Mouse (Mus musculus) thymus, adult 18-20 months (tissue): ENCODE results near the gene C530008M17Rik.

ENCODE experiments used
- DNase-seq, 2 experiments: peaks; one replicate each; pipeline ENCODE4 v3.0.0; 2022; ENCODE audit warnings: mixed read lengths in 2 of 2

C530008M17Rik gene

DNA sequence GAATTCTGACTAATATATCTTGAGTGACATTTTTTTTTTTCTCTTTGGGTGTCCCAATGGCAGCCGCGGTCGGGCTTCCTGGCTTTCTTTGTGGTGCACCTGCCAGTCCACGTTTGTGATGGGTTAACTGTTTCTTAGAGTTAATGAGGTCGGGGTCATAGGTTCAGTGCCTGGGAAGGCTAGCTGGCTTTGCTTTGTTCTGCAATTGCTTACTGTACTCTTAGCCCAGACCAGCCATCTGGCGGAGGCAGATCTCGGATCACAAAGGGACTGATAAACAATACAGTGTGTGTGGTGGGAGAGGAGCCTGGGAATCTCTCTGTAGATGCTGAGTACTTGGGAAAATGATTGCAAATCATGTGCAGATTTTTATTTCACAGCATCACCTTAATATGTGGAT lies 9.1 kb downstream of the C530008M17Rik start:
- DNase-seq: no peak

DNA sequence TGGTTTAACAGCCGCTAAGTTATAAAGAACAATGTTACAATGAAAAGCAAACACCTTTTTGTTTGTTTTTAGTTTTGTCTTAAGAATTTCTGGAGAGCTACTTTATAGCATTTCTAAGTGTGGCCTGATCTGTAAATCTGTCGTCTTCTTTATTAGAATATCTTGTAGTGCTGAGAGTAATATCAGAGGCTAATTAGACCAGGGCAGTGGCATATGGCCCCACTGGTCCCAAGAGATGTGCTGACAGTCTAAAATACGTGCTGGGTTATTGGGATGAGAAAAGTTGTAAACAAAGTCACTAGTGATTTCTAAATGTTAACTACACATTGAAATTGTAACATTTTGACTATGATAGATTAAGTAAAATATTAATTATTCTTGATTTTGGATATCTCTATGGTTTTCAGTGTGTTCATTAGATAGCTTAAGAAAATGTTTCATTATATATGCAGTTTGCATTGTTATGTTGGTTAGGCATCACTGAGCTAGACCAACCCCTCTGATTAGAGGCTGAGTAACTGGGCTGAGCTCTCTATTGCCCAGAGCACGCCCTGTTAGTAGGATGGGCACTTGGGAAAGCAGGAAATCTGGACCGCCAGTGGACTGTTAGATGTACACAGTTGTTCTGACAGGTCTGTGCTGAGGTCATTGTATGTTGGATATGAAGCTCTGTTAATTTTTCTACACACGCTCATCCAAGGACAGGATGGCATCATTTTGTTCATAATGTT lies 9.9 kb downstream of the C530008M17Rik start:
- no peak for DNase-seq

GRCm38 (mm10) chr5:76668118-76668517 lies 11.8 kb downstream of the C530008M17Rik start:
- no peak for DNase-seq

GRCm38 (mm10) chr5:76668547-76668946 lies 12.2 kb downstream of the C530008M17Rik start:
- no peak for DNase-seq

- no peak for DNase-seq
These were observed 13.9 kb downstream of the C530008M17Rik start for GRCm38 (mm10) chr5:76670183-76670582.

DNA sequence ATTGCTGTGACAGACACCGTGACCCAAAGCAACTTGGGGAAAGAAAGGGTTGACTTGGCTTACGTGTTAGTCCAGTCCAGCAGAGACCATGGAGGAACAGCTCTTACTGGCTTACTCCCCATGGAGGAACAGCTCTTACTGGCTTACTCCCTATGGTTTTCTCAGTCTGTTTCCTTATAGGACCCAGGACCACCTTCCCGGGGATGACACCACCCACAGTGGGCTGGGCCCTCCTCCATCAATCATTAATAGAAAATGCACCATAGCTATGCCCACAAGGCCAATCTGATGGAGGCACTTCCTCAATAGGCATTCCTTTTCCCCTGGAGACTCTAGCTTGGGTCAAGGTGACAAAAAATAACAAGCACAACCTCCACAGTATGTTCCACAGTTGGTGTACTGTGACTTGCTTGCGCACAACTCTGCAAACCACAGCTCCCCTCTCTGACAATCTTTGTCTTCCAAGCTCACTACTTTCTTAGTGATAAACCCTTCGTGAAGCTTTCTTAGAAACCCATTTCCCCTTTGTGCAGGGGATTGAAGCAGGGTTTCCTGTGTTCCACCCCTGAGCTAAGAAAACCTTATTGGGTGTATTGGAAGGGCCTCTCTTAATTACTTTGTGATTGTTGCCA lies 17.8 kb downstream of the C530008M17Rik start:
- no peak for DNase-seq

- no peak for DNase-seq
These were observed 19.1 kb downstream of the C530008M17Rik start for GRCm38 (mm10) chr5:76675369-76675768.

GRCm38 (mm10) chr5:76680959-76681358 lies 24.6 kb downstream of the C530008M17Rik start:
- DNase-seq: no peak

DNA sequence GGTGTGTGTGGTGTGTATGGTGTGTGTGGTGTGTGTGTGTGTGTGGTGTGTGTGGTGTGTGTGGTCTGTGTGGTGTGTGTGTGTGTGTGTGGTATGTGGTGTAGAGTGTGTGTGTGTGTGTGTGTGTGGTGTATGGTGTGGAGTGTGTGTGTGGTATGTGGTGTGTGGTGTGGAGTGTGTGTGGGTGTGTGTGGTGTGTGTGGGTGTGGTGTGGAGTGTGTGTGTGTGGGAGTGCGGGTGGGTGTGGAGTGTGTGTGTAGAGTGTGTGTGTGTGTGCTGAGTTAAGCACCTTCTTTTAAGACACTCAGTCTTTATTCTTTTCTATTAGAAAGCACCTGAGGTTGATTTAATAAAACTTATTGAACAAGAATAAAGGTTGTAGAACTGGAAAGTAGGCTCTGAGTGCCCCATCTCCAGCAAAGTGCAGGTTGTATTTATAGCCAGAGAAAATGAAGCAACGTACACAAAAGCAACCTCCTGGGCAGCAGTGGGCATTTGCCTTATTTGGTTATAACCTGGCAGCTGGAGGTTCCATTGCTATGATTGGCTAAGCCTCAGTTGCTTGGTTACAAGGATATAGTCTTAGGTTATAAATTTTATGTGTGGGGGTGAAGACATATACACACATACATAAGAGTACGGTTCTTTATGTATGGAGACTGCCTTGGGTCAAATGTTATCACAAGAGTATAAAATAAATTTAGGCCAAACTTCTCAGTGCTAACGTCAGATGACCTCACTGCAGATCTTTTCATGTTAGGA lies 25.8 kb downstream of the C530008M17Rik start:
- DNase-seq: no peak

DNA sequence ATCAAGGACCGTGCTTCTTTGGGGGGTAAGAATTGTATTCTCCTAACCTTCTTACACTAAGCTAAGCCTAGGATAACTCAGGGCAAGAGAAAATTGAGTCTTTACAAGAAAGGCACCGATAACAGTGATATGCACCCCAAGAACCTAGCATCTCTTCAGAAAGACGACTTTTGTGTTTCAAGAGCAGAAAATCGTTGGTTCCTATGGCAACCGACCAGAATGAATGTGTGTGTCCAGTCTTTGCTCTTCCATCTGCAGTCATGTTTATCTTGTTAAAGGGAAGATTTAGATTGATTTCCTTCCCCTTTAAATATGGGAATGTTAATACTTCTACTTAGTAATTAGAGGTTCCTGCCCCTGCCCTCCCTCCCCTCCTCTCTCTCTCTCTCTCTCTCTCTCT lies 27.1 kb downstream of the C530008M17Rik start:
- DNase-seq: no peak

DNA sequence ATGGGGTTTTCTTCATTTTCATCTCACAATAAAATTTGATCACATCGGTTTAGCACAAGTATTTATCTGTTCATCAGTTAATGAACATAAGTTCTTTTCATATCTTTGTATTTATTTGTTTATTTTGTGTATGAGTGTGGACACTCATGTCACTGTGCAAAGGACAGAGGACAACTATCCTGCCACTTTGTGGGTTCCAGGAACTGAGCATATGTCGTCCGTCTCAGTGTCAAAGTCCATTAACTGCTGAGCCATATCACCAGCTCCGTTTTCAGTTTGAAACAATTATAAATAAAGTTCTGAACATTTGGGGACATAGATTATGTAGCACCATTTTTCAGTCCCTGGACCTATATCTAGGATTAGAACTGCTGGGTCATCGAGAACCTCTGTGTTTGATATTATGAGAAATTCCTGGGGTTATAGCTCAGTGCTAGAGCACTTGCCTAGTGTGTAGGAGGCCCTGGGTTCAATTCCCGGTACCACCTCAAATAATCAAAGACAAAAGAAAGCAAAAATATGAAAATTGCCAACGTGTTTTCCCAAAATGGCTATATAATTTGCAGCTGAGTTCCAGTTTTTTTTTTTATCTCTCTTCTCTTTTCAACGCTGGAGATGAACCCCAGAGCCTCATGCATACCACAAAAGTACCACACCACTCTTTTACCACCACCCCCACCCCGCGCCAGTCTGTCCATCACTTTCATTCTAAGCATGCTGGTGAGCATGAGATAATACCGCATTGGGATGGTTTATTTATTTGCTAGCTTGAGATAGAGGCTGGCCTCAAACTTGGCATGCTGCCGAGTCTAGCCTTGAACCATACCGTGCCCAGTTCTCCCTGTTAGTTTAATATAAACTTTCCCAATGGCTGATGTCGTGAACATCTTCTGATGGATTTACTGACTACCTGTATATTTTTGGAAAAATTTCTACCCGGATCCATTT lies 28.6 kb downstream of the C530008M17Rik start:
- DNase-seq: no peak

DNA sequence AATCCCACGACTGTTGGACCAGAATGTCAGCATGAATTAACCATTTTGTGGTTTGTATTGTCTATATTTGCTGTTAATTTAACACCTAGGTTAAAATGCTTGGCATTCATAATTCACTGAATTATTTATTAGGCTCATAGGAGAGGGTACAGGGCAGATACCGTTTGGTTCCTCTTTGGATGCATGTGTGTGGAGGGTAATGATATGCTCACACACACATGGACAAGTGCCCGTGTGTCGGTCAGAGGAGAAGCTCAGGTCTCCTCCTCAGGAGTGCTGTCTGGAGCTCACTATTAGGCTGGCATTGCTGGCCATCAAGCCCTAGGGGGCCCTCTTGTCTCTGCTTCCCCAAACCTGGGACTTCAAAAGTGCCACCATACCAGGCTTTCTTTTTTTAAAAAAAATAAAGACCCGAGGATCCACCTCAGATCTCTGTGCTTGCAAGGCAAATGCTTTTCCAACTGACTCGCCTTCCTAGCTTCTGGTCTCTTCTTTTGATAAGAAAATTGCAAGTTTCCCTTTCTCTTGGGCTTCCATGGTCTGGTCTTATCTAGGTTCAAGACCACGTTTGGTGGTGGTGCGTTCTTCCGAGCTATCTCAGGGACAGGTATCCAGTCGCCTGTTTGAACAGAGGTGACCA lies 31.8 kb downstream of the C530008M17Rik start:
- DNase-seq: no peak

- no peak for DNase-seq
These were observed 32.3 kb downstream of the C530008M17Rik start for GRCm38 (mm10) chr5:76688643-76689042.

GRCm38 (mm10) chr5:76690177-76690593 lies 33.9 kb downstream of the C530008M17Rik start:
- DNase-seq: no peak

- no peak for DNase-seq
These were observed 34.9 kb downstream of the C530008M17Rik start for GRCm38 (mm10) chr5:76691251-76691650.

DNA sequence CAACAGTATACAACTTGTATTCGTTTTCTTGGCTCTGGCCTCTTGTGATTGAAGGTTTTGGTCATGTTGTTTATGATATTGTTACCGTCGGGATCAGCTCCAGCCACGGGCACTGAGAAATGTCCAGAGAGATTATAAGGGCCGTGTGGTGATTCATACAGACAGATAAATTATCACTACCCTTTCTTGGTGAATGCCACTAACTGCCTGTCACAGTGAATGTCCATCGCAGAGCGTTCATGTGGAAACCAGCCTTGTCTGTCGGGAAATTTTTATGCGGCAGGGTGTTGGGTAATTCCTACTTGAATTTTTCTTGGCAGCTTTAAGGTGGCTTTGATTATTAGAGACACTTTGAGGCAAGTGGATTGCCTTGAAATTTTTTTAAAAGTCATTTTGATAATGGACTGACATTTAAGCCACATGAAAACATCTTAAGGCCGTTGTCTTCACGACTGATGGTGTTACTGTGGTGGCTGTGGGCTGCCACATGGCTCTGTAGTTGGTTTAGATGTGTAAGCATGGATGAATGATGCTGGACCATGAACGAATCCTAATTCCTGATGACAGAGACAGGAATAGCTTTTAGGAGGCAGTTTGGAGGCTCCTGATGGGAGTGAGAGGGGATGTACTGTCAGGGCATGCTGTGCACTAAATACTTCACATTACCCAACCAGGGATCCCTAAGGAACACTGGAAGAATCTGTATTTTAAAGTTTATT lies 35.6 kb downstream of the C530008M17Rik start:
- no peak for DNase-seq

DNA sequence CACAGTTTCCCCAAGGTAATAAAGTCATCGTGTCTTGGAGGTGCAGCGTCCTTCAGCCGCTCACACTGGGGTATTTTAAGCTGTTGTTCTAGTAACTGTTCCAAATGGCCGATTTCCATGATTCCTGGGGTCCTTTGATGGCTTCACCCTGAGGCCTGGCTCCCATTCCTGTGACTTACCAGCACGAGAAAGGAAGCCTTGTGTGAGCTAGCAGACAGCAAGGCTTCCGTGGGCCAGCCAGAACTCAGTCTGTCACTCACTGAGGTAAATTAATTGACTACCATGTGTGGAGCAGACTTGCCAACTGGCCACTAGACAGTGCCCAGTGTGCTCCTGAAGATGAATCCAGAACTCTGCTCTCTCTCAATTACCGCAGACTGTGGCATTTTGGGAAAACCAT lies 41.2 kb downstream of the C530008M17Rik start:
- no peak for DNase-seq

GRCm38 (mm10) chr5:76698187-76698586 lies 41.9 kb downstream of the C530008M17Rik start:
- DNase-seq: no peak

DNA sequence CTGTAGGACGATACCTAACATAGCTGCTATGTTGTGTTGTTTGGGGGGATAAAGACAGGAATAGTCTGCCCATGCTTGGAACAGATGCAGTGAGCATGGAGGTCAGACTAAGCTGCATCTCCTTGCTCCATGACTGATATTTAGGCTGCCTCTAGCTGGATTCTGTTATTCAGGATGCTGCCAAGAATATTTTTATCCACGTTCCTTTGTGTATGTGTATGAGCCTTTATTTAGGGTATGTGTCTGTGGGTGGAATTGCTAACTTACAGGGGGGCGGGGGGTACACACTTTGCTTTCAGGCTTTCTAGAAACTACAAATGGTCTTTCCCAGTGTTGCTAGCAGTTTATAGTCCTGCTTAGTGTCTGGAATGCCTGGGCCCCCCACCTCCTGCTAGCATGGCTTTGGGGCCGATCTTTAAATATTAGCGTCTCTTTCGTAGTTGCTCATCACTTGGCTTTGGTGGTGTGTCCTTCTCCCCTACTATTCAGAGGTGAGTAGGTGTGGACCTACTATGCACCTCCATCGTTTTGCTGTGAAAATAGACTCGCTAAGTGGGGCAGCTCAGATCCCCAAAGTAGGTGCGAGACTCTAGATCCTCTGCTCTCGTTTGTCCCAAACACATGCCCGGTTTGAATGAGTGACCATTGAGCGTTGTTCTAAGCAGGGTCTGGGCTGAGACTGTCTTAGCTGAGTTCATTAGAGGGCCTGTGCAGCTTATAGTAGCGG lies 45.0 kb downstream of the C530008M17Rik start:
- no peak for DNase-seq

DNA sequence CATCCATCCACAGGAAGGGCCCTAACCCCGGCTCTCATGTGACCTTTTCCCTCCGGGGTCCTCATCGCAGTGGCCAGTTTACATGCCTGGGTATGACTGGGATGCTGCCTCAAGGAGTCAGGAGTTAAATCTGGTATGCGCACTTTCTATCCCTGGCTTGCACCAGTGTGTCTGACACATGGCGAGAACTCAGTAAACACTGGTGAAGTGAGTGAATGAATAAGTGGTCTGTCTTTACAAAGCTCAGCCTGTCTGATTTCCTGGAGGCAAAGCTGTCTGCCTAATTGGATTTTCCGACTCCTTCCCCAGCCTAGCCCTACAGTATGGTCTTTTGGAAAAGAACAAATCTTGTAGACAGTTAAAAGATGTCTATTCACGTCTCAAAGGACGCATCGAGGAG lies 45.8 kb downstream of the C530008M17Rik start:
- no peak for DNase-seq

GRCm38 (mm10) chr5:76702646-76703045 lies 46.3 kb downstream of the C530008M17Rik start:
- no peak for DNase-seq
